Mouse (Mus musculus) hindbrain, embryonic 11.5 days (tissue): Measurements from ENCODE around the gene Itpr3. TPM values are rescaled to one million over a fixed set of nuclear protein-coding genes. Genes with fewer than 3 reads are reported as not detected.

Experiments
- ATAC-seq: fragments of 200-750 bp; cut with Nextera tagmentation; 2 replicates; pipeline ENCODE4 v1.8.0; 2017; ENCODE audit warnings: mild to moderate bottlenecking, moderate TSS enrichment, moderate library complexity; ENCODE audit not compliant: low FRiP score
- DNase-seq: peaks from one replicate; pipeline ENCODE4 v3.0.0-alpha.2; 2015; ENCODE audit warnings: low spot score
- H3K27ac ChIP-seq: fragments of 300-500 bp; sonication (generic); 2 replicates; pipeline ENCODE4 v1.5.1; 2014; ENCODE audit warnings: mild to moderate bottlenecking, low read depth, low read length
- H3K27me3 ChIP-seq: fragments of 300-500 bp; sonication (generic); 2 replicates; pipeline ENCODE4 v1.6.1; 2014; ENCODE audit warnings: mild to moderate bottlenecking, low read length, moderate library complexity, mixed read lengths; ENCODE audit not compliant: control insufficient read depth, insufficient read depth
- H3K36me3 ChIP-seq: fragments of 300-500 bp; sonication (generic); 2 replicates; pipeline ENCODE4 v1.6.1; 2014; ENCODE audit warnings: mild to moderate bottlenecking, low read length, moderate library complexity, mixed read lengths; ENCODE audit not compliant: control insufficient read depth, insufficient read depth
- H3K4me1 ChIP-seq: fragments of 300-500 bp; sonication (generic); replicated peaks from 2 replicates; pipeline ENCODE4 v1.6.1; 2014; ENCODE audit warnings: low read length, mixed read lengths; ENCODE audit not compliant: control insufficient read depth, insufficient read depth
- H3K4me2 ChIP-seq: fragments of 300-500 bp; sonication (generic); replicated peaks from 2 replicates; pipeline ENCODE4 v1.6.1; 2014; ENCODE audit warnings: mild to moderate bottlenecking, low read depth, low read length
- H3K4me3 ChIP-seq: fragments of 300-500 bp; sonication (generic); 2 replicates; pipeline ENCODE4 v1.5.1; 2014; ENCODE audit warnings: low read depth, low read length
- H3K9ac ChIP-seq: fragments of 300-500 bp; sonication (generic); 2 replicates; pipeline ENCODE4 v1.6.1; 2014; ENCODE audit warnings: low read depth, low read length
- H3K9me3 ChIP-seq: fragments of 300-500 bp; sonication (generic); 2 replicates; pipeline ENCODE4 v1.6.1; 2016; ENCODE audit warnings: low read length; ENCODE audit not compliant: control insufficient read depth
- WGBS: fragments of 180-500 bp; shearing (Covaris S2); extraction: QIAGEN DNeasy Blood & Tissue Kit; methylation state at CpG from one replicate; pipeline ENCODE4 v1.1.7; 2014; 5-methylcytosine and 5-hydroxymethylcytosine counted together
- polyA plus RNA-seq: library from polyadenylated mRNA; unstranded; fragments of >200 nt; fragmentation: Nextera tagmentation; extraction: Ambion mirVana; gene quantifications from 2 replicates; pipeline ENCODE4 v1.2.1, GENCODE M21; 2014

Itpr3 gene
- polyA plus RNA-seq, 1 experiment from 2014 or later, result 1.3 TPM

GRCm38 (mm10) chr17:27107936-27108335, 50.8 kb downstream of the Itpr3 start:
- H3K27ac ChIP-seq, result no peak overlapping the region
- H3K4me2 ChIP-seq, result no peak overlapping the region
- H3K27me3 ChIP-seq, result no peaks in the 10 kb centered on the region
- no peak overlapping the region for H3K4me3 ChIP-seq
- no peaks in the 10 kb centered on the region for H3K9me3 ChIP-seq
- no peaks in the 10 kb centered on the region for H3K36me3 ChIP-seq
- 75% methylated on average over 6 of the region's 6 CpGs for WGBS
- ATAC-seq (no peak), DNase-seq (no peak)
- no peaks in the 10 kb centered on the region for H3K4me1 ChIP-seq
- H3K9ac ChIP-seq, result no peak overlapping the region

DNA sequence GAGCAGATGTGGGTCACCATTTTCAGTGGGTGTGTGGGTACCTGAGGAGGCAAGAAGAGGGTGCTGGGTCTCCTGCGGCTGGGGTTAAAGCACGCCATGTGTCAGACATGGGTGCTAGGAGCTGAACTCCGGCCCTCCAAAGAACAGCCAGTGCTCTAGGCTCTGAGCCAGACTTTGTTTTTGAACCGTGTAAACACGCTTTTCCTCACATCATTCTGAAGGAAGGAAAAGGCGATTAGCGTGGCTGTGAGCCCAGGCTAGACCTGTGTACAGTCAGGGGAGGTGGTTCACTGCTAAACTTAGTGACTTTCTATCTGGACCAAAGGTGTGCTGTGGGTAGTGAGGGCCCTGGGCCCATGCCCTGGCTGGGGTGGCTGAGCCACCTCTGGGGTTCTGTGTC, 53.0 kb downstream of the Itpr3 start:
- H3K4me3 ChIP-seq, result no peak overlapping the region
- no peak overlapping the region for H3K4me2 ChIP-seq
- ATAC-seq, result no peak
- H3K4me1 ChIP-seq, result no peaks in the 10 kb centered on the region
- H3K36me3 ChIP-seq, result no peaks in the 10 kb centered on the region
- H3K27ac ChIP-seq, result no peak overlapping the region
- H3K27me3 ChIP-seq, result no peaks in the 10 kb centered on the region
- no peak overlapping the region for H3K9ac ChIP-seq
- 93% methylated on average over 7 of the region's 7 CpGs for WGBS
- H3K9me3 ChIP-seq, result no peaks in the 10 kb centered on the region
- no peak for DNase-seq

GRCm38 (mm10) chr17:27118676-27119539, 61.8 kb downstream of the Itpr3 start:
- 84% methylated on average over 25 of the region's 25 CpGs for WGBS
- H3K4me2 ChIP-seq, result no peak overlapping the region
- H3K4me1 ChIP-seq, result peaks cover 7% of the 10 kb centered on the region; the same call in 1 of the 2 replicates
- H3K9ac ChIP-seq, result no peak overlapping the region
- H3K4me3 ChIP-seq, result no peak overlapping the region
- H3K27ac ChIP-seq, result no peak overlapping the region
- H3K9me3 ChIP-seq, result no peaks in the 10 kb centered on the region
- DNase-seq (no peak), ATAC-seq (no peak)
- 0 out of 2 replicates have a peak, but pooled peaks cover 5% of the 10 kb centered on the region for H3K36me3 ChIP-seq
- no peaks in the 10 kb centered on the region for H3K27me3 ChIP-seq

GRCm38 (mm10) chr17:27119540-27119895, 62.4 kb downstream of the Itpr3 start:
- Histone ChIP-seq H3K9ac (no peak overlapping the region), H3K9me3 (no peaks in the 10 kb centered on the region), H3K4me1 (peaks cover 7% of the 10 kb centered on the region; the same call in 1 of the 2 replicates), H3K27me3 (no peaks in the 10 kb centered on the region), H3K27ac (no peak overlapping the region), H3K36me3 (0 out of 2 replicates have a peak, but pooled peaks cover 5% of the 10 kb centered on the region), H3K4me3 (no peak overlapping the region), H3K4me2 (no peak overlapping the region)
- WGBS, result 76% methylated on average over 4 of the region's 4 CpGs
- ATAC-seq, result no peak
- no peak for DNase-seq

DNA sequence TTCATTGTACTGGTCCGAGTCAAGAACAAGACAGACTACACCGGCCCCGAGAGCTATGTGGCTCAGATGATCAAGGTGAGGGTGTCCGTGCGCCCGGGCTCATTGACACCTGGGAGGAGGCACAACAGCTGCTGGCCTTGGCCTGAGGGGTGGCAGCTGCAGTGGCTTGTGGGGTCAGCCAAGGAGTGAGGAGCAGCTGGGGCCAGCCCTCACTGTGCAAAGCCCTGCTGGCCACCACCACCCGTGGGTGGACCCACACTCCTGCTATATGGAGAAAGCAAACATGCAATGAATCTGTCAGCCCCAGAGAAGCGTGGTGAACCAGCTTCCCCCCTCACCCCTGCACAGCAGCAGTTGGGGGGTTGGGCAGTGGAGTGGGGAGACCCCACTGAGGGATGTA, 62.9 kb downstream of the Itpr3 start:
- no peak overlapping the region for H3K9ac ChIP-seq
- no peak overlapping the region for H3K4me2 ChIP-seq
- 68% methylated on average over 8 of the region's 8 CpGs for WGBS
- no peaks in the 10 kb centered on the region for H3K27me3 ChIP-seq
- H3K4me1 ChIP-seq, result peaks cover 7% of the 10 kb centered on the region; the same call in 1 of the 2 replicates
- ATAC-seq (no peak), DNase-seq (no peak)
- H3K9me3 ChIP-seq, result no peaks in the 10 kb centered on the region
- H3K4me3 ChIP-seq, result no peak overlapping the region
- H3K27ac ChIP-seq, result no peak overlapping the region
- 0 out of 2 replicates have a peak, but pooled peaks cover 5% of the 10 kb centered on the region for H3K36me3 ChIP-seq

- Histone ChIP-seq H3K4me1 (peaks cover 7% of the 10 kb centered on the region; the same call in 1 of the 2 replicates), H3K9ac (no peak overlapping the region), H3K4me2 (no peak overlapping the region), H3K4me3 (no peak overlapping the region), H3K36me3 (0 out of 2 replicates have a peak, but pooled peaks cover 5% of the 10 kb centered on the region), H3K27me3 (no peaks in the 10 kb centered on the region), H3K9me3 (no peaks in the 10 kb centered on the region), H3K27ac (no peak overlapping the region)
- WGBS, result 9% methylated on average over 18 of the region's 18 CpGs
- ATAC-seq, result peak; percentile 22; the same call in 1 of the 2 replicates
- DNase-seq, result peak; percentile 80
These were observed 63.5 kb downstream of the Itpr3 start for GRCm38 (mm10) chr17:27120561-27121024.

- H3K4me2 ChIP-seq, result no peak overlapping the region
These were observed 64.2 kb downstream of the Itpr3 start for GRCm38 (mm10) chr17:27121266-27121665.

GRCm38 (mm10) chr17:27121781-27122180, 64.7 kb downstream of the Itpr3 start:
- no peak for ATAC-seq
- H3K4me3 ChIP-seq, result no peak overlapping the region
- 59% methylated on average over 7 of the region's 7 CpGs for WGBS

More at GRCm38 (mm10) chr17:27121266-27121665, 64.2 kb downstream of the Itpr3 start:
- H3K36me3 ChIP-seq, result 0 out of 2 replicates have a peak, but pooled peaks cover 5% of the 10 kb centered on the region
- no peak overlapping the region for H3K27ac ChIP-seq
- H3K4me1 ChIP-seq, result peaks cover 7% of the 10 kb centered on the region; the same call in 1 of the 2 replicates
- DNase-seq (no peak), ATAC-seq (no peak)
- no peak overlapping the region for H3K4me3 ChIP-seq
- no peaks in the 10 kb centered on the region for H3K9me3 ChIP-seq
- 38% methylated on average over 14 of the region's 14 CpGs for WGBS
- no peak overlapping the region for H3K9ac ChIP-seq
- no peaks in the 10 kb centered on the region for H3K27me3 ChIP-seq

More at GRCm38 (mm10) chr17:27121781-27122180, 64.7 kb downstream of the Itpr3 start:
- Histone ChIP-seq H3K27me3 (no peaks in the 10 kb centered on the region), H3K9ac (no peak overlapping the region), H3K4me2 (no peak overlapping the region), H3K9me3 (no peaks in the 10 kb centered on the region), H3K4me1 (peaks cover 7% of the 10 kb centered on the region; the same call in 1 of the 2 replicates), H3K36me3 (0 out of 2 replicates have a peak, but pooled peaks cover 5% of the 10 kb centered on the region), H3K27ac (no peak overlapping the region)
- DNase-seq, result no peak
